Mouse (Mus musculus): ENCODE data around the gene Trabd2b.

Gene Trabd2b

DNA sequence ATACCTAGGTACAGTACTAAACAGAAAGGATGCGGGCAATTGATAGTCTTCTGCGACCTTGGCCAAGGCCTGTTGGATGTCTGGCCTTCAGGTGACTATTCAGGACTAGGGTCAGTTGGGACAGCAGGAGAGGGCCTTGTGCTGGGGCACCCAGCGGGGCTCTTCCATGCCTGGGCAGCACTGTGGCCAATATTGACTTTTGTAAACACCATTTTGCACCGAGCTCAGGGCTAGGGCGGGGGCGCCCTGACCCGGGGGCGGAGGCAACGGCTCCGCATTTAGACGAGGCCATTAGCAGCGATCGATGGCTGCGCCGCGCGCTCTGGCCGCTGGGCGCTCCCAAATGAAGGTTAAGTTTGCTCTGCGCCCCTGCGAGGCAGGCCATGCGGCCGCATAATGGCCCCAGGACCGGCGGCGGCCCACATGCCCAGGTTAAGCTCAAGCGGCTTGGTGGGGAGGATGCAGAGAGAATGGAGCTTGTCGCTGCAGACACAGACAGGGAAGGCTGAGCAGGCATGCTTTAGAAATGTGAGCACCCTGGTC, 242.1 kb downstream of the Trabd2b start:
- DNase-seq (ENCODE audit: low spot score) = peak; percentile 74

DNA sequence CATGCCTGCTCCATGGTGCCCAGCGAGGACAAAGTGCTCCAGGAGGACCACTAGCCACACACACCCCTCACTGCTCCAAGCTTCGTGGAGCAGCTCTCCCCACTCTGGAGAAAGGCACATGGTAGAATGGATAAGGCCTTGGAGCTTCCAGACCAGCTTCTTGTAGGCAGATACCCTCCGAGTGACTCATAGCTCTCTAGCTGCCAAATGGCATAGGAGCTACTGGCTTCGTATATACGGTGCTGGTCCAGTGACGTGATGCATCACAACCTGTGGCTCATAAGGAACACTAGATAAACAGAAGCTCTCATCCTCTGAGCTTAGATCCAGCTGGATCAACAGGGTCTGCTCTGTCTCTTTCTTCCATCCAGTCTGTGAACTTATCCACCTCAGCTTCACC, 244.0 kb downstream of the Trabd2b start:
- DNase-seq (ENCODE audit: low spot score) = no peak

DNA sequence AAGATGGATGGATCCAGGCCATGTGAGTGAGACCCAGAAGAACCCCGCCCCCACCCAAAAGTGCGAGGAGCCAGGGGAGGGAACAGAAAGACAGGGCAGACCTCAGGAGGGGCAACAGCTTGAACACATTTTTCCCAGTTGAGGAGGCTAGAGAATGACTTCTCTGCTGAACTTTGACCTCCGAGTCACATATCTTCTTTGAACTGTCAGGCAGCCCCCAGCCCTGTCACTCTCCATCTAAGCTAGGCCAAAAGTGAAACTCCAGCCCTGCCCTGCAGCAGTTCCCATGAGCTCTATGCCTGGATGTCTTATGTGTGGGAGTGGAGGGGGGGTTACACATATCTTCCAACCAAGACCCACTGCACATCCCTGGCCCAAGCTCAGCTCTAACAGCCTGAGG, 244.5 kb downstream of the Trabd2b start:
- DNase-seq (ENCODE audit: low spot score) = peak; percentile 85

DNA sequence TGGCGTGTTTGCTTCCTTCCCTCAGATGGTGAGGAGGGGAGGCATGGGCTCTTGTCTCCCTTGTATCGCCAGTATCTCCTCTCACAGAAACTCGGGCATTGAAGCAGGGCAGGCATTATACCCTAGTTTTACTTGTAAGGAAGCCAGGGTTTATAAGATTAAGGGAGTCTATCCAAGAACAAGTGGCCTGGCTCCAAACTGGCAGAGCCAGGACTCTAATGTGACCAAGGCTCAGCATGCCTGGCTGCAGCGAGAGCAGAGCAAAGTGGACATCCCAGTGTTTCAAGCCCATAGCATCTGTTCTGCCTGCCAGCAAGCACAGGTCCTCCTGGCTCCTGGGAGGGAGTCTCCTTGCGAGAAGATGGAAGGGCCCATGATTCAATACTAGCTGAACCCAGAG, 245.1 kb downstream of the Trabd2b start:
- DNase-seq (ENCODE audit: low spot score) = no peak

DNA sequence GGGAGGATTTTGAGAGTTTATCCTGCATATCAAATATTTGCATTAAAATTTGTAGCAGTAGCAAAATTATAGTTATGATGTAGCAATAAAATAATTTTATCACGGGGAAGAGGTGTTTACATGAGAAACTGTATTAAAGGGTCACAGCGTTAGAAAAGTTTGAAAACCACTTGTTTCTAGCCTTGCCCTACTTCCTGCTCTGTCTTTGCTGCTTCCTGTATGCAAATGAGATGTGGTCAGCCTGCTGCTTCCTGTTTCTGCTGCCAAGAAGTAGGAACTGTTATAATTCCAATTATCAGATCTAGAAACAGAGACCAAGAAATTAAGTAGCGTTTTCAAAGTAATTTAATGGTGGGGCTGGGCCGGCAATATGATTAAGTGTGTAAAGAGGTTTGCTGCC, 245.9 kb downstream of the Trabd2b start:
- DNase-seq (ENCODE audit: low spot score) = no peak

DNA sequence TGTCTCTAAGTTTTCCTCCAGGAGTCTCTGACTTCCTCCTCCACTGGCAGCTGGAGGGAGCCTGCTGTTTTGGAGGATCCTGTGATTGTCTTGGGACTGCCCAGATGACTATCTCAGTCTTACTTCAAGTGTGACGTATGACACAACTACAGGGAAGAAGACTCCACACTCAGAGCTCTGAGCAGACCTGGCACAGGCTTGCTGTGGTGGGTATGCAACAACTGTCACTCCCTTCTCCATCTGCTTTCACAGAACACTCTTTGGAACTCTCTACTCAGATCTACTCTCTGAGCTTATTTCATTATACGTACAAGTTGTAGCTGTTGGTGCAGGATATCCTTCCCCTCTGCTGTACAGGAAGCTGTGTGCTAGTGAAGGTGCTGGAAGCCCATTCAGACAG, 251.4 kb downstream of the Trabd2b start:
- DNase-seq (ENCODE audit: low spot score) = no peak

DNA sequence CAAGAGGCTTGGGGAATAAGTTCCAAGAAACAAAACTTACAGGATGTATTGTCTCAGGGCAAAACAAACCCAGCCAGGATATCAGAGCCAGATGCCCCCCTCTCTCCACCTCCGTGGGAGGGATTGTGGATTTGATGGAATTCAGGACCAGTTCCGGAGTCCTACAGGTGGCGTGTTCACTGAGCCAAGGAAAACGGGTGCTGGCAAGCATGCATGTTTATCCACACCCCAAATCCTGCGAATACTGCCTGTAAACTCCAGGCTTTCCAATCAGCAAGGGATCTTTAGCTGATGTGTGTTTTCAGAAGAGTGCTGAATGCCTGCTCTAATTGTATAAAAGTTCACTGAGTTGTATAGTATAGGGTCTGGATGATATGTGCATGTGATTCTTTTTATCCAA, 253.4 kb downstream of the Trabd2b start:
- DNase-seq (ENCODE audit: low spot score) = no peak

DNA sequence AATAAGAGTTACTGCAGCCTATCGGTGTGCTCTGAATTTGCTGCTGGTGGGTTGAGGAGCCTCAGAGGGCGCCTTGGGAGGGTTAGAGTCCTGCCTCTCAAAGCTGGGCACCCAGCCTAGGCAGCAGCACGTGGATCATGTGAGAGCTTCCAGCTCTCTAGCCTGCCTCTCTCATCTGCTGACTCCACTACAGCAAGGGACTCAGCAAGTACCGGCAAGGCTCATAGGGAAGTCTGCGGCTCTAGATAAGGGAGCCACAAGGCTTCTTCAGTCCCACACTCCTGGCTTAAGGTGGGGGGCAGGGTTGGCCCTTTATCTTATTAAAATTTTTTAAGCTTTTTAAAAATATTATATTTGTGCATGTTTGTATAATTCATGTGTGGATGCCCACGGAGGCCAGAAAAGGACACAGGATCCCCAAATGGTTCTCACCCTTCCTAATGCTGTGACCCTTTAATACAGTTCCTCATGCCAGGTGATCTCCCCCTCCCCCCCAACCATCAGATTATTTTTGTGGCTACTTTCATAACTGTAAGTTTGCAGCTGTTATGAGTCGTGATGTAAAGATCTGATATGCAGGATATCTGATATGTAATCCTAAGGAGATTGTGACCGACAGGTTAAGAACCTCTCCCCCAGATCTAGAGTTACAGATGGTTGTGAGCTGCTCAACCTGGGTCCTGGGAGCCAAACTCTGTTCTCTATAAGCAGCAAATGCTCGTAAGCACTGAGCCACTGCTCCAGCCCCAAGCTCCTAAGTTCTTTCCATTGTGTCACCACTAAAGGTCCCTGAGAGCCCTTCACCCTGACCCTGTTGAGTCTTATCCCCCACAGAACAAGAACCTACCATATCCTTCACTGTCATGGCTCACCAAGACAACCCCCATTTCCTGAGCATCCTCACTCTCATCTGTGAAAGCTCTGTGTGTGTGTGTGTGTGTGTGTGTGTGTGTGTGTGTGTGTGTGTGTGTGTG, 257.8 kb downstream of the Trabd2b start:
- DNase-seq (ENCODE audit: low spot score) = no peak
